Mouse (Mus musculus): ENCODE data around the gene Ndnf.

DNA sequence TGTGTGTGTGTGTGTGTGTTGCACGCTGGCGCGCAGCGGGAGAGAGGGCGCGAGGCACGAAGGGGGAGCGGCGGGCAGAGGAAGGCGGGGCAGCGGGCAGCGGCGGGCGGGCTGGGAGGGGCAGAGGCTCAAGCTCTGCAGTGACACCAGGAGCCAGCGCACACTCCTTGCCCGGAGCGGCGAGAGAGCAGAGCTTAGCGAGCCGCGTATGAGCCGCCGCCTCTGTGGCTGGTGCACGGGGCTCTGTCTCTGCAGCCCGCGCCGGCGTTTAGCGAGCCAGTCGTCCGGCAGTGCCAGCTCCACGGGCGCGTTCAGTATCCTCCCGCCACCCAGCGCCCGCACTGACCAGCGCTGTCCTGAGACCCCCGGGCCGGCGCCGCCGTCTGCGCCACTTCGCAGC lies at the start of gene Ndnf:
- TF ChIP-seq MAZ (IDR thresholded peaks at IDR 0.05; ENCODE audit: low read depth, low read length), result no peak
- TF ChIP-seq EP300 (IDR thresholded peaks at IDR 0.05; ENCODE audit: low read depth in 1 of 2, low read length in 2 of 2), result no peak
- TF ChIP-seq CHD2 (IDR thresholded peaks at IDR 0.05; ENCODE audit: low read length), result no peak
- TF ChIP-seq GATA1 (IDR thresholded peaks at IDR 0.05; ENCODE audit: low read depth, low read length), result no peak
- TF ChIP-seq MXI1 (IDR thresholded peaks at IDR 0.05; ENCODE audit: low read depth, low read length), result no peak
- no peak for TF ChIP-seq POLR2A (IDR thresholded peaks at IDR 0.05; ENCODE audit: control insufficient read depth in 1 of 2, insufficient read depth in 1 of 2, low read depth in 1 of 2, low read length in 2 of 2, poor library complexity in 1 of 2)
- no peak for TF ChIP-seq MYC (IDR thresholded peaks at IDR 0.05; ENCODE audit: low read depth, low read length)
